Mouse (Mus musculus): ENCODE results near the gene Trim9. TPM values are rescaled to one million over a fixed set of nuclear protein-coding genes. Genes with fewer than 3 reads are reported as not detected.

Trim9 gene
- total and polyA plus RNA-seq, 3 experiments, result not detected

DNA sequence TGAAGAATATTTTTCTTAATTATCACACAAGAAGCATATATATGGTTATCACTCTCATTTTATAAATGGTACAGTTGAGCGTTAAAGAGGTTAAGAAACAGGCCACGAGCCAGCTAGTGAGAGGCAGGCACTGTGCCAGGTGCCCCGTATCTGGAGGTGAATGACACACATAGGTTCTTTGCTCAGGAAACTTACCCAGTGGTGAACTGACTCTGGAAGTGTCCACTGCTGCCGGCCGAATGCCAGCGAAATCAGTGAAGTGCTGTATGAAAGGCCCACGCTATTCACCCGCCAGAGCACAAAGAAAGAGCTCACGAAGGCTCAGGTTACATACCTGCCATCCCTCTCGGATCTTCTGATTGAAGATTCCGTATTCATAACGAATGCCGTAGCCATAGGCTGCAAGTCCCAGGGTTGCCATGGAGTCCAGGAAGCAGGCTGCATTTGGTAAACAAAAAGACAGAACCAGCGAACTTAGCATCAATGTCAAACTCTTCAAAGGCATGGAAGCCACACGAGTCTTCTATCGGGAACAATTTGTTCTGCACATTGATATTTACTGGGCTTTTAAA, 131.1 kb downstream of the Trim9 start:
- no peaks in the 10 kb centered on the region for H3K27me3 ChIP-seq (ENCODE audit: control insufficient read depth in 1 of 2, insufficient read depth in 2 of 2, low read length in 2 of 2)
- H3K36me3 ChIP-seq (ENCODE audit: control insufficient read depth in 1 of 2, insufficient read depth in 2 of 2, low read length in 2 of 2), result no peaks in the 10 kb centered on the region; a peak in 1 of 4 replicates
- H3K9me3 ChIP-seq (replicated peaks; ENCODE audit: insufficient read depth, low read length), result no peaks in the 10 kb centered on the region
- H3K79me2 ChIP-seq (ENCODE audit: control insufficient read depth, insufficient read depth, low read length, poor library complexity), result no peaks in the 10 kb centered on the region
- H3K4me3 ChIP-seq (ENCODE audit: control insufficient read depth in 1 of 2, insufficient read depth in 1 of 2, low read depth in 2 of 2, low read length in 2 of 2), result no peak overlapping the region
- DNase-seq (ENCODE audit: low read depth, low spot score), result no peak
- H3K27ac ChIP-seq (ENCODE audit: control insufficient read depth, low read depth, low read length), result no peak overlapping the region
- TF ChIP-seq RCOR1 (IDR thresholded peaks at IDR 0.05; ENCODE audit: low read depth, low read length), result no peak
- no peak for TF ChIP-seq GABPA (IDR thresholded peaks at IDR 0.05; ENCODE audit: low read depth, low read length)
- no peak for TF ChIP-seq RAD21 (IDR thresholded peaks at IDR 0.05; ENCODE audit: low read depth, low read length)
- no peak for TF ChIP-seq MEF2A (IDR thresholded peaks at IDR 0.05; ENCODE audit: extremely low read depth, insufficient replicate concordance, low read depth, low read length, poor library complexity, severe bottlenecking)
- no peak for TF ChIP-seq TAL1 (IDR thresholded peaks at IDR 0.05; ENCODE audit: low read length)
- TF ChIP-seq MAZ (IDR thresholded peaks at IDR 0.05; ENCODE audit: low read depth, low read length), result no peak
- TF ChIP-seq TBP (IDR thresholded peaks at IDR 0.05; ENCODE audit: low read depth, low read length), result no peak
- TF ChIP-seq SIN3A (IDR thresholded peaks at IDR 0.05; ENCODE audit: low read length), result no peak
- no peak for TF ChIP-seq JUND (IDR thresholded peaks at IDR 0.05; ENCODE audit: low read depth, low read length)
- TF ChIP-seq KAT2A (conservative IDR thresholded peaks at IDR 0.05; ENCODE audit: low read depth, low read length), result no peak
- no peak for TF ChIP-seq MYC (IDR thresholded peaks at IDR 0.05; ENCODE audit: low read depth, low read length)
- no peak for TF ChIP-seq USF2 (IDR thresholded peaks at IDR 0.05; ENCODE audit: borderline replicate concordance in 1 of 2, insufficient read depth in 1 of 2, low read depth in 1 of 2, low read length in 2 of 2)
- H3K9ac ChIP-seq (ENCODE audit: control insufficient read depth, low read depth, low read length, poor library complexity, severe bottlenecking), result no peak overlapping the region
- H3K4me1 ChIP-seq (ENCODE audit: control insufficient read depth in 1 of 2, insufficient read depth in 2 of 2, low read length in 2 of 2), result peaks cover 0 to 4% of the 10 kb centered on the region in 2 experiments; a peak in 3 of 4 replicates

GRCm38 (mm10) chr12:70214281-70214680, 133.1 kb downstream of the Trim9 start:
- no peaks in the 10 kb centered on the region; a peak in 1 of 4 replicates for H3K36me3 ChIP-seq (ENCODE audit: control insufficient read depth in 1 of 2, insufficient read depth in 2 of 2, low read length in 2 of 2)
- no peaks in the 10 kb centered on the region for H3K4me1 ChIP-seq (ENCODE audit: control insufficient read depth in 1 of 2, insufficient read depth in 2 of 2, low read length in 2 of 2)
- H3K79me2 ChIP-seq (ENCODE audit: control insufficient read depth, insufficient read depth, low read length, poor library complexity), result no peaks in the 10 kb centered on the region
- TF ChIP-seq JUND (IDR thresholded peaks at IDR 0.05; ENCODE audit: low read depth, low read length) (no peak), MAFK (IDR thresholded peaks at IDR 0.05; ENCODE audit: borderline replicate concordance, low read depth, low read length) (no peak), CHD2 (IDR thresholded peaks at IDR 0.05; ENCODE audit: low read length) (no peak), TBP (IDR thresholded peaks at IDR 0.05; ENCODE audit: low read depth, low read length) (no peak), BHLHE40 (IDR thresholded peaks at IDR 0.05; ENCODE audit: borderline replicate concordance, low read depth, low read length) (no peak), MYB (IDR thresholded peaks at IDR 0.05; ENCODE audit: low read depth, low read length) (no peak), POLR2AphosphoS2 (IDR thresholded peaks at IDR 0.05; ENCODE audit: low read length) (no peak), NELFE (IDR thresholded peaks at IDR 0.05; ENCODE audit: low read depth, low read length) (no peak), NRF1 (IDR thresholded peaks at IDR 0.05; ENCODE audit: insufficient read depth, low read depth, low read length, poor library complexity, severe bottlenecking) (no peak), ZNF384 (IDR thresholded peaks at IDR 0.05; ENCODE audit: low read depth, low read length) (no peak), MEF2A (IDR thresholded peaks at IDR 0.05; ENCODE audit: extremely low read depth, insufficient replicate concordance, low read depth, low read length, poor library complexity, severe bottlenecking) (no peak), USF1 (IDR thresholded peaks at IDR 0.05; ENCODE audit: low read depth, low read length) (no peak), E2F4 (IDR thresholded peaks at IDR 0.05; ENCODE audit: borderline replicate concordance, low read depth, low read length) (no peak), ZKSCAN1 (IDR thresholded peaks at IDR 0.05; ENCODE audit: low read depth, low read length) (no peak)
- H3K9me3 ChIP-seq (replicated peaks; ENCODE audit: insufficient read depth, low read length), result no peaks in the 10 kb centered on the region
- H3K4me3 ChIP-seq (ENCODE audit: control insufficient read depth in 1 of 2, insufficient read depth in 1 of 2, low read depth in 2 of 2, low read length in 2 of 2), result no peak overlapping the region
- no peaks in the 10 kb centered on the region for H3K27me3 ChIP-seq (ENCODE audit: control insufficient read depth in 1 of 2, insufficient read depth in 2 of 2, low read length in 2 of 2)
- no peak overlapping the region for H3K27ac ChIP-seq (ENCODE audit: control insufficient read depth, low read depth, low read length)
- no peak for DNase-seq (ENCODE audit: low read depth, low spot score)
- H3K9ac ChIP-seq (ENCODE audit: control insufficient read depth, low read depth, low read length, poor library complexity, severe bottlenecking), result no peak overlapping the region
